Mouse (Mus musculus): ENCODE results near the gene Ap3d1.

Ap3d1 gene

GRCm38 (mm10) chr10:80665459-80665858 is 76.6 kb downstream of the Ap3d1 start:
- DNase-seq = peak in 1 of 2 experiments; percentile 51

GRCm38 (mm10) chr10:80665016-80665380 is 77.1 kb downstream of the Ap3d1 start:
- DNase-seq = peak; percentile 88 to 92

DNA sequence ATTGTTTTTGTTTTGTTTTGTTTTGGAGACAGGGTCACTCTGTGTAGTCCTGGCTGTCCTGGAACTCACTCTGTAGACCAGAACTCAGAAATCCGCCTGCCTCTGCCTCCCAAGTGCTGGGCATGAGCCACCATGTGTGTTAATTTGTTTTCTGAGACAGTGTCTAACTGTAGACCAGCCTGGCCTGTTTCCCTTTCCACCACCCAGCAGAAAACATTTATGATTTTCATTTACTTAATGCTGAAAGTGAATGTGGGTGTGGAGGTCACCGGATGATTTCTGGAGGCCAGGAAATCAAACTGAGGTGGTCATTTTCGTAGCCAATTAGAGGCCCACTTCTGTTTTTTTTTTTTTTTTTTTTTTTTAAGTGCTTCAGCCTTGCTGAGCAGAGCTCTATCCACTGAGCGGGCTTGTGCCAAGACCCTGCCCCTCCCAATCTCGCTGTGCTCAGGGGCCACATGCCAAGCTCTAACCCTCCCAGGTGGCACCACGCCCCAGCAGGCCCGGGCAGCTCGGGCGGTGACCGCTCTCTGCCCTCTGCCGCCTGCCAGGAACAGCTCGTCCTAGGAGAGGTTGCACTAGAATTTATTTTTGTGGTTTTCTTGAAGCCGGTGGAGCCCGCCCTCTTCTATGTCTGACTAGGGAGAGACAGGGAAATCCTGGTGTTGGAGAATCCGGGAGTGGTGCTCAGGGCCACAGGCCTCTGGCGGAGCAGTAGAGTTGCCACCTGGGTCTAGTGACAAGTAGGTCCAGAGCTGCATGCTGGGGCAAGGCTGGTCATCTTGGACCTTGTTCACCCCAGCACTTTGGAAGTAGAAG is 77.7 kb downstream of the Ap3d1 start:
- peak; percentile 95 to 97 for DNase-seq

DNA sequence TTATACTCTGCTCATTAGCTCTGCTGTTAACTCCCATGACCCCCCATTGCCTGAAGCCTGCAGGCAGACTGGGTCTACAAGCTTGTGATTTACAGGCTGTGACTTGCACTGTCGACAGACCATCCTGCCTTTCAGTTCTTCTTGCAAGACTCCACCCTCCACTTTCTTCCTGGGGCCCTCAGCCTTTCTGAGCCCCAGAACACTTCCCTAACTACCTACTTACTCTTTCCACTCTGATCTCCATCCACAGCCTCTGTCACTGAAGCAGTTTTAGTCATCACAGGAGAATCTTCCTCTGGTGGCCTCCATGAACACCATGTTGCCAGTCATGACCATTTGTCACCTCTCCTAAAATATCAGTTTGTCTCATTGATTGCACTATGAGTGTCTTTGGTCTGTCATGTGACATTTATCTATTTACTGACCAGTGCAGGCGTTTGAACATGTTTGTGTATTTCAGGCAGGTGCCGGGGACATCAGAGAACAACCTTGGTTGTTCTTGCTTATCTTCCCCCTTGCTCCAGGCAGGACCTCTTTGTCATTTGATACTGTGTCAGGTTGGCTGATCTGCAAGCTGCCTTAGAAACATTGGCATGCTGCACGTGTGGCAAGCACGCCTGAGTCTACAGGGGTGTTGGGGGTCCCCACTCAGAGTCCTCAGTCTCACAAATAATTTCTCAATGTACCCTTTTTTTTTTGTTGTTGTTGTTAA is 78.4 kb downstream of the Ap3d1 start:
- DNase-seq = no peak

GRCm38 (mm10) chr10:80661149-80661548 is 80.9 kb downstream of the Ap3d1 start:
- peak; percentile 74 to 86 for DNase-seq

DNA sequence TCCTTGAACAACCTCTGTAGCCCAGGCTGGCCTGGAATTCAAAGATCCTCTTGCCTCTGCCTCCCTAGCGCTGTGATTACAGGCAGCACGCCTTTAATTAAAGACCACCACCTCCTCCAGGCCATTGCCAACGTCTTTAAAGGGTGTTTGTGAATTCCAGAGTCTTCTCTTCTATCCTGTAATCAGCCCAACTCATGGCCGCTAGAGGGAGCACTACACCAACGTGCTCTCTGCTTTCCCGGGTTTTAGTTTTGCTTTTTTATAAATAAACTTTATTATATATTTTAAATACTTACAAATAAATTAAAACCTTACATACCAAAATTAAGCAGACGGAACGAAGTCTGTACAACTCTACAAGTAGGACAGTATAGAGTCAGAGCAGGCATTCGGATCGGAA is 82.9 kb downstream of the Ap3d1 start:
- peak; percentile 82 to 93 for DNase-seq

GRCm38 (mm10) chr10:80658841-80659202 is 83.2 kb downstream of the Ap3d1 start:
- DNase-seq = no peak

GRCm38 (mm10) chr10:80658194-80658840 is 83.7 kb downstream of the Ap3d1 start:
- no peak for DNase-seq

Data from kidney, postnatal 36 days (tissue).